Mouse (Mus musculus): Measurements from ENCODE around the gene Ifitm5. TPM values are rescaled to one million over a fixed set of nuclear protein-coding genes. Genes with fewer than 3 reads are reported as not detected.
A peak's percentile ranks its signal among the peaks of the same experiment; 100 is the strongest.

Ifitm5 gene
- polyA plus RNA-seq, 1 experiment: 0.81 TPM

- Histone ChIP-seq H3K4me1 (replicated peaks; ENCODE audit: control insufficient read depth, insufficient read depth, low read length) (peaks cover 9% of the 10 kb centered on the region), H3K4me3 (ENCODE audit: control insufficient read depth, insufficient read depth, low read length) (no peak overlapping the region), H3K36me3 (ENCODE audit: control insufficient read depth, insufficient read depth, low read length) (no peaks in the 10 kb centered on the region), H3K27me3 (ENCODE audit: control insufficient read depth, insufficient read depth, low read length) (peaks cover 4% of the 10 kb centered on the region; the same call in 1 of the 2 replicates), H3K27ac (ENCODE audit: control insufficient read depth, insufficient read depth, low read length) (no peak overlapping the region)
- TF ChIP-seq POLR2A (IDR thresholded peaks at IDR 0.05; ENCODE audit: control insufficient read depth, extremely low read depth, insufficient read depth, low read length, poor library complexity) (no peak), CTCF (IDR thresholded peaks at IDR 0.05; ENCODE audit: borderline replicate concordance, control insufficient read depth, extremely low read depth, insufficient read depth, low read length, poor library complexity) (no peak)
- no peak for DNase-seq
- 80% methylated on average over 4 of the region's 4 CpGs for WGBS
Observed at GRCm38 (mm10) chr7:140919911-140920310, 30.2 kb downstream of the Ifitm5 start.

- Histone ChIP-seq H3K4me1 (replicated peaks; ENCODE audit: control insufficient read depth, insufficient read depth, low read length) (peaks cover 3% of the 10 kb centered on the region; the same call in 1 of the 2 replicates), H3K27me3 (ENCODE audit: control insufficient read depth, insufficient read depth, low read length) (no peaks in the 10 kb centered on the region), H3K4me3 (ENCODE audit: control insufficient read depth, insufficient read depth, low read length) (no peak overlapping the region), H3K27ac (ENCODE audit: control insufficient read depth, insufficient read depth, low read length) (no peak overlapping the region), H3K36me3 (ENCODE audit: control insufficient read depth, insufficient read depth, low read length) (no peaks in the 10 kb centered on the region)
- WGBS: 96% methylated on average over 8 of the region's 8 CpGs
- TF ChIP-seq POLR2A (IDR thresholded peaks at IDR 0.05; ENCODE audit: control insufficient read depth, extremely low read depth, insufficient read depth, low read length, poor library complexity) (no peak), CTCF (IDR thresholded peaks at IDR 0.05; ENCODE audit: borderline replicate concordance, control insufficient read depth, extremely low read depth, insufficient read depth, low read length, poor library complexity) (no peak)
- DNase-seq: no peak
Observed at GRCm38 (mm10) chr7:140914031-140914690, 35.9 kb downstream of the Ifitm5 start.

- no peak for DNase-seq
- TF ChIP-seq CTCF (IDR thresholded peaks at IDR 0.05; ENCODE audit: borderline replicate concordance, control insufficient read depth, extremely low read depth, insufficient read depth, low read length, poor library complexity): no peak
- no peak for TF ChIP-seq POLR2A (IDR thresholded peaks at IDR 0.05; ENCODE audit: control insufficient read depth, extremely low read depth, insufficient read depth, low read length, poor library complexity)
- H3K4me3 ChIP-seq (ENCODE audit: control insufficient read depth, insufficient read depth, low read length): no peak overlapping the region
- no peaks in the 10 kb centered on the region for H3K36me3 ChIP-seq (ENCODE audit: control insufficient read depth, insufficient read depth, low read length)
- WGBS: 93% methylated on average over 5 of the region's 5 CpGs
- H3K27me3 ChIP-seq (ENCODE audit: control insufficient read depth, insufficient read depth, low read length): no peaks in the 10 kb centered on the region
- H3K27ac ChIP-seq (ENCODE audit: control insufficient read depth, insufficient read depth, low read length): no peak overlapping the region
- H3K4me1 ChIP-seq (replicated peaks; ENCODE audit: control insufficient read depth, insufficient read depth, low read length): peaks cover 8% of the 10 kb centered on the region
Observed at GRCm38 (mm10) chr7:140912846-140913482, 37.1 kb downstream of the Ifitm5 start.

- no peak for DNase-seq
- WGBS: 69% methylated on average over 3 of the region's 3 CpGs
- H3K27ac ChIP-seq (ENCODE audit: control insufficient read depth, insufficient read depth, low read length): no peak overlapping the region
- H3K36me3 ChIP-seq (ENCODE audit: control insufficient read depth, insufficient read depth, low read length): no peaks in the 10 kb centered on the region
- H3K4me1 ChIP-seq (replicated peaks; ENCODE audit: control insufficient read depth, insufficient read depth, low read length): peaks cover 8% of the 10 kb centered on the region
- no peaks in the 10 kb centered on the region for H3K27me3 ChIP-seq (ENCODE audit: control insufficient read depth, insufficient read depth, low read length)
- no peak overlapping the region for H3K4me3 ChIP-seq (ENCODE audit: control insufficient read depth, insufficient read depth, low read length)
- no peak for TF ChIP-seq POLR2A (IDR thresholded peaks at IDR 0.05; ENCODE audit: control insufficient read depth, extremely low read depth, insufficient read depth, low read length, poor library complexity)
- no peak for TF ChIP-seq CTCF (IDR thresholded peaks at IDR 0.05; ENCODE audit: borderline replicate concordance, control insufficient read depth, extremely low read depth, insufficient read depth, low read length, poor library complexity)
Observed at GRCm38 (mm10) chr7:140912293-140912692, 37.8 kb downstream of the Ifitm5 start.

GRCm38 (mm10) chr7:140908634-140909107, 41.4 kb downstream of the Ifitm5 start:
- WGBS: 3% methylated on average over 19 of the region's 19 CpGs
- no peaks in the 10 kb centered on the region for H3K36me3 ChIP-seq (ENCODE audit: control insufficient read depth, insufficient read depth, low read length)
- 0 out of 2 replicates have a peak overlapping the region, but pooled peaks have one; percentile 10 for H3K4me3 ChIP-seq (ENCODE audit: control insufficient read depth, insufficient read depth, low read length)
- TF ChIP-seq CTCF (IDR thresholded peaks at IDR 0.05; ENCODE audit: borderline replicate concordance, control insufficient read depth, extremely low read depth, insufficient read depth, low read length, poor library complexity) (peak; percentile 79; the same call in 1 of the 2 replicates), POLR2A (IDR thresholded peaks at IDR 0.05; ENCODE audit: control insufficient read depth, extremely low read depth, insufficient read depth, low read length, poor library complexity) (no peak)
- no peaks in the 10 kb centered on the region for H3K27me3 ChIP-seq (ENCODE audit: control insufficient read depth, insufficient read depth, low read length)
- H3K27ac ChIP-seq (ENCODE audit: control insufficient read depth, insufficient read depth, low read length): no peak overlapping the region
- peaks cover 8% of the 10 kb centered on the region for H3K4me1 ChIP-seq (replicated peaks; ENCODE audit: control insufficient read depth, insufficient read depth, low read length)
- DNase-seq: peak; percentile 78

GRCm38 (mm10) chr7:140908181-140908580, 41.9 kb downstream of the Ifitm5 start:
- TF ChIP-seq POLR2A (IDR thresholded peaks at IDR 0.05; ENCODE audit: control insufficient read depth, extremely low read depth, insufficient read depth, low read length, poor library complexity) (no peak), CTCF (IDR thresholded peaks at IDR 0.05; ENCODE audit: borderline replicate concordance, control insufficient read depth, extremely low read depth, insufficient read depth, low read length, poor library complexity) (no peak)
- 81% methylated on average over 7 of the region's 7 CpGs for WGBS
- peaks cover 8% of the 10 kb centered on the region for H3K4me1 ChIP-seq (replicated peaks; ENCODE audit: control insufficient read depth, insufficient read depth, low read length)
- DNase-seq: no peak
- no peak overlapping the region for H3K4me3 ChIP-seq (ENCODE audit: control insufficient read depth, insufficient read depth, low read length)
- H3K36me3 ChIP-seq (ENCODE audit: control insufficient read depth, insufficient read depth, low read length): no peaks in the 10 kb centered on the region
- no peaks in the 10 kb centered on the region for H3K27me3 ChIP-seq (ENCODE audit: control insufficient read depth, insufficient read depth, low read length)
- no peak overlapping the region for H3K27ac ChIP-seq (ENCODE audit: control insufficient read depth, insufficient read depth, low read length)
